Mouse (Mus musculus) kidney, adult 8-10 months (tissue): Measurements from ENCODE around the gene H2-T24.
A peak's percentile ranks its signal among the peaks of the same experiment; 100 is the strongest.

Source experiments
- DNase-seq, 2 experiments: peaks; one replicate each; pipeline ENCODE4 v3.0.0; 2022

The H2-T24 gene

DNA sequence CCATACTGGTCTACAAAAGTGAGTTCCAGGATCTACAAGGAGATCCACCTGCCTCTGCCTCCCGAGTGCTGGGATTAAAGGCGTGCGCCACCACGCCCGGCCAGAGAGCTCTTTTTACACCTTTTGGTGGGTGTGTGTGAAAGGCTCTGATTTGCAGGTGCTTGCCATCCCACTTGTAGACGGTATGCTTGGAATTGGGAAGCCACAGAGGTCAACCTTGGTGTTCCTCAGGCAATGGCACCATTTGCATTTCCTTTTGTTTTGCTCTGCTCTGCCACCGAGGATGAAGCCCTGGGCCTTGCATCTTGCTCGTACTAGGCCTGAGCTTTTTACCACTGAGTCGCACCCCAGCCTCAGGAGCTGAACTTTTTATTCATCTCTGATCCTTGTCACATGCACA, 38.6 kb downstream of the H2-T24 start:
- DNase-seq: no peak

DNA sequence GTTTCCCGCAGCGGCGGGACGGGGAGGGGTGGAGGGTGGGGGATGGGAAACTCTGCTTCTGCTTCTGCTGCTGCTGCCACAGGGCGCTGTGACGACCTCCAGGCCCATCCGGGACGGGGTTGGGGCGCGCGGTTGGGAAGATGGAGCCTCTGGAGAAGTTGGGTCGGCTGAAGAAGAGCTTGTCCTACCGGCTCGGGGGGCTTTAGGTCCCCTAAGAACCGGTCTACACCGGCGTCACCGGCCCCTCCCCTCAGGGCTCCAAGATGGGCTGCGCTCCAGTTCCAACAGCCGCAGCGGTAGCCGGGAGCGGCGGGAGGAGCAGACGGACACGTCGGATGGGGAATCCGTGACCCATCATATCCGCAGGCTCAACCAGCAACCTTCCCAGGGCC, 40.0 kb downstream of the H2-T24 start:
- DNase-seq: peak in 1 of 2 experiments; percentile 49

DNA sequence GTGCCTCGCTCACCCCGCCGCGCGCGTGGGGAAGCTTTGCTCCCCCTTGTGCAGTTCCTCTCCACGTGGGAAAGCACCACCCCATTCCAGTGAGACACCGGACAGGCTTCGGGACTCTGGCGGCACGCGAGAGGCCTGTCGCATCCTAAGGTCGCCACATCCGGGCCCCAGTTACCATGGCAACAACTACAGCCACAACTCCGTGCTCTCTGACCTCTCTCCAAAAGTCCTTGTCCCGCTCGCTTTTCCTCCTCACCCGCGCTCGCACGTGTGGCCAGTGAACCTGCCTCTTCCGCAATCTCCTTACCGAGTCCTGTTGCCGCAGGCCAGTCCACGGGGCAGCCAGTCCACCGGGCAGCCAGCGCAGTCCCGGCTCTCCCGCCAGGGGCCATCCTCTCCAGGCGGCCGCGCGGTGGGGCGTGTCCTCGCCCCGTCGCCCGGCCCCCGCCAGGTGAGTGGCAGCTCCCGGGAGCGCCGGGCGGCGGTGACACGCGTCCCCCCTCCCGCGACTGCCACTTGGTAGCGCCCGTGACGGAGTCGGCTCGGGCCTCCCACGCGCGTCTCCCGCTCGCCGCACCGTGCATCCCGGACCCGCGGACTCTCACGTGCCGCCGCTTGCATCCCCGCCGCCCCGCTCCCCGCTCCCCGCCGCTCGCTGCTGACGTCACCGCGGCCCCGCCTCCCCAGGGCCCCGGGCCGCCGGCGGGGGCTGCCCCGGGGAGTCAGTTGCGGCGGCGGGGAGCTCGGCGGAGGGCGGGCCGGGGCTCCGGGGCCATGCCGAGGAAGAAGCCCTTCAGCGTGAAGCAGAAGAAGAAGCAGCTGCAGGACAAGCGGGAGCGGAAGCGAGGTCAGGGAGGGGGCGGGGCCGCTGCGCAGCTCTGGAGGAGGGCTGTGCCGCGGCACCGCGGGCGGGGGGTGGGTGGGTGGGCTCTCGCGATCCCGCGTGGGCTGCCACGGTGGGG, 40.7 kb downstream of the H2-T24 start, which contains the start of the genes Gnl1 and Prr3:
TSS of gene Gnl1 (plus strand) at position 451 of the 962 bp plus-strand sequence.
TSS of gene Prr3 (minus strand) at position 836 of the 962 bp plus-strand sequence.
- peak; percentile 91 to 92 for DNase-seq

DNA sequence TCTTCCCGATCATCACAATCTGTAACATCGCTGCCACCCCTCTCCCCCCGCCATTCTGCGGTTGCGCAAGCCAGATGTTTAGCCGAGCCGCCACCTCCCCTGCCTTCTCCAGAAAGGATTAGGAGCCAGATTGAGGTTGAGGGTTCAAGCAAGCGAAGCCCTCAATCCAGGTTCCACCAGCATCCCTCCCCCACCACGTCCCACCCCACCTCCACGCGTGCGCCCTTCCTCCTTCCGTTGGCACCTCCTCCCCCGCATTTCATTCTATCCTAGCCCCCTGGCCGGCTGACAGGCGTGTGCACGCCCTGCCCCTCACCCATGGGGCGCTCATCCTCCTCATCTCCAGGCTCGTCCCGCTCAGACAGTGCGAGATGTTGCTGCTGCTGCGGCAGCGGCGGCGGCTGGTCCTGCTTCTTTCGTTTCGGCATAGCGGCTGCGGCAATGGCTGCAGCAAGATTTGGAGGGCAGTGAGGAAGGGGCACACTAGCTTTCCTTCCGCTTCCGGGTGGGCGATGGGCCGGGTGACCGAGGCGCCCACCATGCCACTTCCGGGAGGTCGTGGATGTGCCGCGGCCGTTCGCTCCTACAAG, 41.5 kb downstream of the H2-T24 start:
- no peak for DNase-seq

DNA sequence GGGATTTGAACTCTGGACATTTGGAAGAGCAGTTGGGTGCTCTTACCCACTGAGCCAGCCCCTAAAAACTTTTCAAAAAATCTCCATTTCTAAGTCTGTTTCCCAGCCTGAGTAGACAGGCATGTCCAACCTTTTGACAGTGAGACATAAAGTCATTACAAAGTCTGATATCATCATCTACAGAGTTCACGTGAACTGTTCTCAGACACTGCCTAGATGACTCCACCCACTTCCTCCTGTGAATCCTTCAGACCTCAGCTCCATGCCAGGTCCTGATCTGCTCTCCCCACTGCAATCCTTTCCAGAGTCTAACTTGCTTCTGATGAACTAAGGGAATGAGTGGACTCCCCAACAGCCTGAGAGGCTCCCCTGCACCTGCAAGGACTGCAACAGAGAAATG, 48.2 kb downstream of the H2-T24 start:
- DNase-seq: no peak

DNA sequence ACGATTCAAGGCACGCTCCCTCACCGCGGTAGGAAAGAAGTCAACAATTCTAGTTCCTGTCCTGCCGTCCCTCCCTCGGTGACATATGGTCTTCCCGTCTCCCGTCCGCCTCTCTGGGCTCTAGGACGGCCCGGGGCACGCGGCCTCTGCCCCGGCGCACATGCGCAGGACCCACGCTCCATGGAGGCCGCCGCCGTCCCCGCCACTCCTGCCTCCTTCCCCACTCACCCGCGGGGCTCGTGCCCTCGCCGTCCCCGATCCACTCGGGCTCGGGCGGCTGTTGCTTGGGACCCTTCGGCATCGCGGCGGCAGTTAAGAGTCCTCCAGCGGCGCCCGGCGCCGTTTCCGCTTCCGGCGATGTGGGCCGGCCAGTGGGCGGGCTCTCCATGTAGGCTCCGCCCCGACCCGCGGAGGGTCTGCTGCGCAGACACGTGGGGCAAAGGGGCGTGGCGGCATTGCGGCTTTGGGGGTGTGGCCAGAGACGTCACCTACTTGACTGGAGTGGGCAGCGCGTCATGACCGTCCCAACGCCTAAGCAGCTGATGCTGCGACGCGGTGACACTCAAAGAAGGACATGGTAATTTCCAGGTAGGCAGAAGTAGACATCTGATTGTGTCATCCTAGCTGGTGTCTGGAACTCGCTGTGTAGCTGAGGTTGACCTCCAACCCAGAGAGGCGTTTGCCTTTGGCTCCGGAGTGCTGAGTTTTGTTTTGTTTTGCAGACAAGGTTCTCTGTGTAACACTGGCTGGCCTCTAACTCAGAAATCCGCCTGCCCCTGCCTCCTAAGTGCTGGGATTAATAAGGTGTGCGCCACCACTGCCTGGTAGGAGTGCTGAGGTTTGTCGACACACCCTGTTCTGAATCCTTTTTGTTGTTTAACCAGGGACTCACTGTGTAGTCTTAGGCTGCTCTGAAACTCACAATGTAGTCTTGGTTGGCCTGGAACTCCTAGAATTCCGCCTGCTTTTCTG, 50.7 kb downstream of the H2-T24 start, which contains the start of gene Abcf1:
TSS of gene Abcf1 (minus strand) at position 344 of the 972 bp plus-strand sequence.
- DNase-seq: peak; percentile 97 to 99

DNA sequence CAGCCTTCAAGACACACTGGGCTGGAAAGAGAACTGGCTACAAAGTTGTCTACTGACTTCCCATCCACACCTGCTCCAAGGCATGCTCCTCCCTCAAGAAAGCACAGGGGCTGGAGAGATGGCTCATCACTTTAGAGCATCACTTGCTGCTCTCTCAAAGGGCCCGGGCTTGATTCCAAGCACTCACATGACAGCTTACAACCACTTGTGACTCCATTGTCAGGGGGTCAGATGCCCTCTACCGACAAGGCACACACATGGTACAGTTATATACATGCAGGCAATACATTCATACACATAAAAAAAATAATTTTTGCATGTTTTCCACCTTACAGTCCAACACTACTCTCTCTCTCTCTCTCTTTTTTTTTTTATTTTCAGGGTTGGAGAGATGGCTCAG, 52.7 kb downstream of the H2-T24 start:
- DNase-seq: no peak

DNA sequence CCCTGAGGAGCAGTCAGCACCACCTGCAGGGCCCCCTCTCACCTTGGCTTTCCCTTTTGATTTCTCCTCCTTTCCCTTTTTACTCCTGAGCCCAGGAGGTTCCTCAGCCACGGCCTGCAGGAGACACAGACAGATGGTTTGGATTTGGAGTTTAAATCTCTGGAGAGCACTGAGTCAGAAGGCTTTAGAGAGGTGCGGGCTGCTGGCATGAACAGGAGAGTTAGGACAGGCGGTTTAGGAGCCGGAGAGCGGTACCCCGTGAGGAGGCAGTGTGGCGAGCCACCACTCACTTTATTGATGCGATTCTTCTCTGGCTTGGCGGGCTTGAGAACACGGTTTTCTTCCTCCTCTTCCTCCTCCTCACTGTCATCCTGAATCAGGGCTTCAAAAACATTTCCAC, 57.1 kb downstream of the H2-T24 start:
- DNase-seq: no peak

DNA sequence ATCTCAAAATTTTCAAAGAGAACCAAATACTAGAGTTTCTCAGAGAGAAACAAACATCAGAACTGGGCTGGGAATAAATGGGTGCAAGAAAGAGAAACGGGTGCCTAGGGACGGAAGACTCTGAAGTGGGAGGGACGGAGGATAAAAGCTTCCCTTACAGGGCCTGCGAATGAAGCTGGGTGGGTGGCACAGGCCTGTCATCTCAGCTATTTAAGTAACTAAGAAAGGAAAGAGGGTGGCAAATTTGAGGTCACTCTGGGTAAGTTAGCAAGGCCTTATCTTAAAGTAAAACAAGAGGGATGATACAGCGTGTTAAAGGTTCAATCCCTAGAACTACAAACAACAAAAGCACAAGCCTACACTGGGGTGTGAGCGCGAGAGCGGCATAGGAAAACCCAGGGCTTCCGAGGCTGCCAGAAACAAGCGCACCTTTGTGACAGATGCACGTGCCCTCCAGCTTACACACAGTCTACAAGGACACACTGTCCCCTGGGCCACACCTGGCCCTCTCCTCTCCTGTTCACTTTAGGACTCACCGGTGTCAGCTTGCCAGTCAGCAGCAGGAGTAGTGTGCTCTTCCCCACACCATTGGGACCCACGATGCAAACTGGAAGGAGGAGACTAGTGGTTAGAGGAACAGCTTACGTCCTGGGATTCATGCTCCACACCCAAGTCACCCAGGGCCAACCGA, 61.7 kb downstream of the H2-T24 start:
- no peak for DNase-seq
